Mouse (Mus musculus) liver, postnatal 0 days (tissue): ENCODE results near the gene Lcmt1. TPM values are rescaled to one million over a fixed set of nuclear protein-coding genes. Genes with fewer than 3 reads are reported as not detected.
A peak's percentile ranks its signal among the peaks of the same experiment; 100 is the strongest.

Source experiments
- ATAC-seq: fragments of 200-750 bp; cut with Nextera tagmentation; 2 replicates; pipeline ENCODE4 v1.8.0; 2017; ENCODE audit warnings: mild to moderate bottlenecking, moderate library complexity
- DNase-seq: peaks from one replicate; pipeline ENCODE4 v3.0.0-alpha.2; 2016
- H3K27ac ChIP-seq: fragments of 300-500 bp; sonication (generic); 2 replicates; pipeline ENCODE4 v1.5.1; 2014; ENCODE audit warnings: antibody characterized with exemption, moderate library complexity, mild to moderate bottlenecking, low read depth
- H3K27me3 ChIP-seq: fragments of 300-500 bp; sonication (generic); 2 replicates; pipeline ENCODE4 v1.6.1; 2014; ENCODE audit warnings: low read length, control low read depth, mixed read lengths; ENCODE audit not compliant: insufficient read depth
- H3K36me3 ChIP-seq: fragments of 300-500 bp; sonication (generic); replicated peaks from 2 replicates; pipeline ENCODE4 v1.6.1; 2014; ENCODE audit warnings: mild to moderate bottlenecking, control low read depth, low read length, moderate library complexity, mixed read lengths; ENCODE audit not compliant: insufficient read depth
- H3K4me1 ChIP-seq: fragments of 300-500 bp; sonication (generic); 2 replicates; pipeline ENCODE4 v1.6.1; 2014; ENCODE audit warnings: antibody characterized with exemption, mild to moderate bottlenecking, control low read depth; ENCODE audit not compliant: insufficient read depth
- H3K4me2 ChIP-seq: fragments of 300-500 bp; sonication (generic); 2 replicates; pipeline ENCODE4 v1.6.1; 2014; ENCODE audit warnings: low read depth, mild to moderate bottlenecking, low read length, moderate library complexity, mixed read lengths
- H3K4me3 ChIP-seq: fragments of 300-500 bp; sonication (generic); 2 replicates; pipeline ENCODE4 v1.5.1; 2014; ENCODE audit warnings: low read depth, low read length
- H3K9ac ChIP-seq: fragments of 300-500 bp; sonication (generic); replicated peaks from 2 replicates; pipeline ENCODE4 v1.6.1; 2014; ENCODE audit warnings: mild to moderate bottlenecking, moderate library complexity
- H3K9me3 ChIP-seq: fragments of 300-500 bp; sonication (generic); 2 replicates; pipeline ENCODE4 v1.6.1; 2016; ENCODE audit warnings: mild to moderate bottlenecking, control low read depth, low read length, mixed read lengths
- CTCF ChIP-seq: sonication (generic); IDR thresholded peaks from 2 replicates; pipeline ENCODE4 v1.5.1; 2016; ENCODE audit warnings: antibody characterized with exemption, low read depth
- EP300 ChIP-seq: IDR thresholded peaks from 2 replicates; pipeline ENCODE4 v1.6.1; 2016; ENCODE audit warnings: antibody characterized with exemption, low read depth, mild to moderate bottlenecking
- WGBS: fragments of 180-500 bp; shearing (Covaris S2); extraction: QIAGEN DNeasy Blood & Tissue Kit; methylation state at CpG from one replicate; pipeline ENCODE4 v1.1.7; 2014; ENCODE audit not compliant: insufficient replicate concordance; 5-methylcytosine and 5-hydroxymethylcytosine counted together
- polyA plus RNA-seq: library from polyadenylated mRNA; unstranded; fragments of >200 nt; fragmentation: Nextera tagmentation; extraction: Ambion mirVana; gene quantifications from 2 replicates; pipeline ENCODE4 v1.2.1, GENCODE M21; 2015

Gene Lcmt1
- polyA plus RNA-seq, 1 experiment from 2014 or later: 10.8 TPM

DNA sequence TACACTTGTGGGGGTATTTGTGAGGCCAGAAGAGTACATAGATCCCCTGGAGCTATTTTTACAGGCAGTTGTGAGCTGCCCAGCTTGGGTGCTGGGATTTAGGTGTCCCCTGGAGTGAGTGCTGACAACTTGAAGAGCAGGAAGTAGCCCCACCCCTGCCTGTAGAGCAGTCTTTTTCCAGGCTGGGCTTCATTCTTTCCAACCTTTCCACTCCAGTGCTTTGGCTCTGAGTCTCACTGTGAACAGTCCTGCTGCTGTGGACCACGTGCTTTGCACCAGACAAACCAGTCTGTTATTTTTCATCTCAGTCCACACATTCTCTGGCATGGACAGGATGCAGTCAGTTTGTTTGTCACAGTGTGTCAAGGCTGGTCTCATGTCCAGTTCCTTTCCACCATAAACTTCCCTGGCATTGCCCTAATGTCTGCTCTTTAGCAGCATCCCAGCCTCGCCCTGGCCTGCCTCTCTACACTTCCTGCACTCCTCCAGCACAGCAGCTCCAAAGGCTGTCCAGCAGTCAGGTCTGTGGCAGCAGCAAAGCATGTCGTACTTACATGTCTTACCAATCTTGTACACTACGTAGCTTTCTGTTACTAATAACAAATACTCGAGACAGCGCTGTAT, 55.7 kb downstream of the Lcmt1 start:
- Histone ChIP-seq H3K27me3 (no peaks in the 10 kb centered on the region), H3K4me2 (no peak overlapping the region), H3K9me3 (no peaks in the 10 kb centered on the region), H3K4me1 (peaks cover 19% of the 10 kb centered on the region), H3K36me3 (peaks cover 11% of the 10 kb centered on the region; the same call in 1 of the 2 replicates), H3K27ac (no peak overlapping the region), H3K4me3 (no peak overlapping the region), H3K9ac (no peak overlapping the region)
- 86% methylated on average over 6 of the region's 6 CpGs for WGBS
- TF ChIP-seq CTCF (no peak), EP300 (no peak)
- DNase-seq (no peak), ATAC-seq (no peak)

DNA sequence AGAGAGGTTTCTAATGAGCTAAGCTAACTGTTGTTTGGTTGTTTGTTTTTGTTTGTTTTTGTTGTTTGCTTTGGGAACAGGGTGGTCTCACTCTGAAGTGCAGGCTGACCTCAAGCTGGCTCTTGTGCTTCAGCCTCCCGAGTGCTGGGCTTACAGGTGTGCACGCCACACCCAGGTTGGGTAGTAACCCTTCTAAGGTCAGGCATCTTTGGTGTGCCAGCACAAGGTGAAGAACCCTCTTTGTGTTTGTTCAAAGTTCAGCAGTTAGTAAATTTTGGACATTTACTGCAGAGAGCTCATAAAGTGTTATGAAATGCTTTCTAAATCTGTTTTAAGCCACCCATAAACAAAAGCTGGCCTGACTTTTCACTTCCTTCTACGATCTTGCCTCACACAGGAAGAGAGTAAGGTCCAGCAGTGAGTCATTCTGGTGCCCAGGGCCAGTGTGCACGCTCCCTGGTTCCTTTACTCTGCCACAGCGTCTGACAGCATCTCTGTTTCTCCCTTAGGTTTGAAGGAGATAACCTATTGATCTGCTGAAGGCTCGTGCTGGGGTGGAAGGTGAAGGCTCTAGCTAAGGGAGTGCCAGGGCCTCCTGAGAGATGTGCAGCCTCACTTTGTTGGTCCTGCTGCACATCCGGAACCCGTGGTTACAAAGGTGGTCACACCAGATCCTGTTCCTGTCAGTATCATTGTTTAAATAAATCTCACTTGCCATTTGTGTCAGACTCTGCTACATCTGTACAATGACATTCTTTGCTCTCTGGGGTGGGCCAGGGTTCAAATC, 60.2 kb downstream of the Lcmt1 start:
- H3K9me3 ChIP-seq: no peaks in the 10 kb centered on the region
- H3K9ac ChIP-seq: no peak overlapping the region
- DNase-seq (peak; percentile 36), ATAC-seq (peak; percentile 87)
- H3K4me3 ChIP-seq: no peak overlapping the region
- TF ChIP-seq EP300: no peak
- TF ChIP-seq CTCF: no peak
- no peak overlapping the region for H3K4me2 ChIP-seq
- H3K36me3 ChIP-seq: peaks cover 5% of the 10 kb centered on the region; the same call in 1 of the 2 replicates
- peaks cover 17% of the 10 kb centered on the region for H3K4me1 ChIP-seq
- H3K27me3 ChIP-seq: no peaks in the 10 kb centered on the region
- H3K27ac ChIP-seq: peak overlapping the region; percentile 50
- WGBS: 54% methylated on average over 8 of the region's 8 CpGs

DNA sequence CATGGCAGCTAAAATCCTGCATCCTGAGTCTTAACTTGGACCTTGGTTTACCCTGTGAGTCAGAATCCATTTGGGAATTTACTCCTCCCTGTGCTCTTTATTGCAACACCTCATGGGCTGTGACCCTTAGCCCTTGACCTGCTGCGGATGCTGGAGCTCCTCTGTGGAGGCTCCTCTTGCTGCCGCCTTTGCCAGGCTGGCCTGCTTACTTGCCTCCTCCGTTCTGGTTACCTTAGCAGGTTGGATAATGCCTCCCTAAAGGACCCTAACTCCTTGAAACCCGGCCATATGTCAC, 60.8 kb downstream of the Lcmt1 start:
- DNase-seq (no peak), ATAC-seq (peak; percentile 81)
- no peak for TF ChIP-seq EP300
- TF ChIP-seq CTCF: no peak
- Histone ChIP-seq H3K36me3 (peaks cover 5% of the 10 kb centered on the region; the same call in 1 of the 2 replicates), H3K27me3 (no peaks in the 10 kb centered on the region), H3K9ac (no peak overlapping the region), H3K27ac (peak overlapping the region; percentile 50), H3K4me1 (peaks cover 17% of the 10 kb centered on the region), H3K9me3 (no peaks in the 10 kb centered on the region), H3K4me3 (no peak overlapping the region), H3K4me2 (no peak overlapping the region)
- 62% methylated on average over 4 of the region's 4 CpGs for WGBS

DNA sequence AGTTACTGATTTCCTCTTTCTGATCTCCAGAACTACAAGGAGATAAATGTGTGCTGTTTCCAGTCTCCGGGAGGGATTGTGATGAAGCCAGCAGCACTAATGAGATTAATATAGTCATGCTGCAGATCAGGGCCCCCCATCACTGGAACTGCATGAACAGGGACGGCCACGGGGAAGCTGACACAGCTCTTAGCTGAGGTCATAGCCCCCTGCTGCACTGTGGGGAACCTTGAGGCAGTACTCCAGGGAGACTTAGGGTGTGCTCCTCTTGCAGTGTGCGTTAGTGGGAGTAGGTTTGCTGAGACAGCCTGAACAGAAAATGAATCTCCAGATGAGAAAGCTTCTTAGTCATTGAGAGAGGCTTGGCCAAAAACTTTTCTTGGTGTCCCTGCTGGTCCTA, 61.6 kb downstream of the Lcmt1 start:
- H3K4me1 ChIP-seq: peaks cover 17% of the 10 kb centered on the region
- no peaks in the 10 kb centered on the region for H3K27me3 ChIP-seq
- no peak overlapping the region for H3K27ac ChIP-seq
- 76% methylated on average over 4 of the region's 4 CpGs for WGBS
- TF ChIP-seq EP300 (no peak), CTCF (no peak)
- H3K9ac ChIP-seq: no peak overlapping the region
- no peaks in the 10 kb centered on the region for H3K9me3 ChIP-seq
- DNase-seq: no peak
- H3K36me3 ChIP-seq: 0 out of 2 replicates have a peak, but pooled peaks cover 5% of the 10 kb centered on the region
- H3K4me2 ChIP-seq: no peak overlapping the region
- ATAC-seq: no peak
- no peak overlapping the region for H3K4me3 ChIP-seq

DNA sequence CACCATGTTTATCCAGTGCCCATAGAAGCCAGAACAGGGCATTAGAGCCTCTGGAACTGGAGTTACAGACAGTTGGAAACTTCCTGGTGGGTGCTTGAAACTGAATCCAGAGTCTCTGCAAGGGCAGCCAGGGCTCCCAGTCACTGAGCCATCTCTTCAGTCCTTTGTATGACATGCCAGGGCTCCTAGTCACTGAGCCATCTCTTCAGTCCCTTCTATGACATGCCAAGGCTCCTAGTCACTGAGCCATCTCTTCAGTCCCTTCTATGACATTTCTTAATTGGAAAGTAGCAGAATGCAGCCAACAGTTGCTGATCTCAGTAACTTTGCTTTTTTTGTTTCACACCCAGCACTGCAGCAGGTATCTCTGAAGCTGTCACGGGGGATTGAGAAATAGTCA, 72.5 kb downstream of the Lcmt1 start:
- H3K4me2 ChIP-seq: no peak overlapping the region
- no peak overlapping the region for H3K27ac ChIP-seq
- 52% methylated on average over 1 of the region's 1 CpGs for WGBS
- no peaks in the 10 kb centered on the region for H3K27me3 ChIP-seq
- no peaks in the 10 kb centered on the region for H3K36me3 ChIP-seq
- no peaks in the 10 kb centered on the region for H3K9me3 ChIP-seq
- TF ChIP-seq EP300 (no peak), CTCF (no peak)
- no peak overlapping the region for H3K4me3 ChIP-seq
- H3K4me1 ChIP-seq: no peaks in the 10 kb centered on the region
- no peak for ATAC-seq
- DNase-seq: no peak
- H3K9ac ChIP-seq: no peak overlapping the region

DNA sequence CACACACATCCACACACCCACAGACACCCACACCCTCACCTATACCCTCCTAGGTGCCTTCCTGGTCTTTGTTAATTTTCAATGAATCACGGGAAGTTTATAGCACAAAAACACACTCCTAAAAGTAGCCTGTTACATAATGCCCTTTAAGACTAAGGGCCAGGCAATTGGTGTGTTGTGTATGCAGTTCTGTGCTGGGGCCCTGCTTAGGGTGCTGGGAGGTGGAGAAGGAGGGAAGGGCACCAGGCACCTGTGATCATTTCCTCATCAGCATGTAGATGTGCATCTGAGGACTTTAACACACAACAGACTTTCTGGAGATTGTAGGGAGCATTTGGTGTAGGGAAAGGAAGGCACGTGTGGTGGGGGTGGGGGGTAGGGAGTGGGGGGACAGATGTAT, 79.2 kb downstream of the Lcmt1 start:
- ATAC-seq: no peak
- no peaks in the 10 kb centered on the region for H3K27me3 ChIP-seq
- H3K4me2 ChIP-seq: no peak overlapping the region
- WGBS: 81% methylated on average over 2 of the region's 2 CpGs
- TF ChIP-seq CTCF: no peak
- no peak for TF ChIP-seq EP300
- H3K36me3 ChIP-seq: no peaks in the 10 kb centered on the region
- H3K9ac ChIP-seq: no peak overlapping the region
- H3K4me3 ChIP-seq: no peak overlapping the region
- H3K9me3 ChIP-seq: no peaks in the 10 kb centered on the region
- peaks cover 7% of the 10 kb centered on the region for H3K4me1 ChIP-seq
- DNase-seq: no peak
- H3K27ac ChIP-seq: no peak overlapping the region
